Mouse (Mus musculus) forebrain, embryonic 14.5 days (tissue): ENCODE results near the gene Itgb6. TPM values are rescaled to one million over a fixed set of nuclear protein-coding genes. Genes with fewer than 3 reads are reported as not detected.

ENCODE experiments used
- ATAC-seq: fragments of 200-750 bp; cut with Nextera tagmentation; 2 replicates; pipeline ENCODE4 v1.8.0; 2017; ENCODE audit warnings: mild to moderate bottlenecking, moderate library complexity
- DNase-seq: peaks from one replicate; pipeline ENCODE4 v3.0.0-alpha.2; 2015; ENCODE audit warnings: low spot score
- H3K27ac ChIP-seq: fragments of 300-500 bp; sonication (generic); 2 replicates; pipeline ENCODE4 v1.5.1; 2014; ENCODE audit warnings: low read depth, mild to moderate bottlenecking, control low read depth, low read length, moderate library complexity
- H3K27me3 ChIP-seq: fragments of 300-500 bp; sonication (generic); replicated peaks from 2 replicates; pipeline ENCODE4 v1.6.1; 2014; ENCODE audit warnings: low read length, control low read depth, mixed read lengths; ENCODE audit not compliant: control insufficient read depth, insufficient read depth
- H3K36me3 ChIP-seq: fragments of 300-500 bp; sonication (generic); 2 replicates; pipeline ENCODE4 v1.6.1; 2014; ENCODE audit warnings: low read length, control low read depth; ENCODE audit not compliant: control insufficient read depth, insufficient read depth
- H3K4me1 ChIP-seq: fragments of 300-500 bp; sonication (generic); 2 replicates; pipeline ENCODE4 v1.6.1; 2014; ENCODE audit warnings: antibody characterized with exemption, low read length, control low read depth; ENCODE audit not compliant: control insufficient read depth, insufficient read depth
- H3K4me2 ChIP-seq: fragments of 300-500 bp; sonication (generic); 2 replicates; pipeline ENCODE4 v1.6.1; 2014; ENCODE audit warnings: mild to moderate bottlenecking, control low read depth, low read length
- H3K4me3 ChIP-seq: fragments of 300-500 bp; sonication (generic); 2 replicates; pipeline ENCODE4 v1.5.1; 2014; ENCODE audit warnings: low read depth, low read length, control low read depth
- H3K9ac ChIP-seq: fragments of 300-500 bp; sonication (generic); 2 replicates; pipeline ENCODE4 v1.6.1; 2014; ENCODE audit warnings: mild to moderate bottlenecking, low read length, control low read depth, moderate library complexity
- H3K9me3 ChIP-seq: fragments of 300-500 bp; sonication (generic); replicated peaks from 2 replicates; pipeline ENCODE4 v1.6.1; 2016; ENCODE audit warnings: low read length, control low read depth, mixed read lengths; ENCODE audit not compliant: control insufficient read depth
- WGBS: fragments of 180-500 bp; shearing (Covaris S2); extraction: QIAGEN DNeasy Blood & Tissue Kit; methylation state at CpG from one replicate; pipeline ENCODE4 v1.1.7; 2014; 5-methylcytosine and 5-hydroxymethylcytosine counted together
- polyA plus RNA-seq: library from polyadenylated mRNA; unstranded; fragments of >200 nt; fragmentation: Nextera tagmentation; extraction: Ambion mirVana; gene quantifications from 2 replicates; pipeline ENCODE4 v1.2.1, GENCODE M21; 2014

Itgb6 gene
- polyA plus RNA-seq, 1 experiment from 2014 or later = 0.09 TPM

GRCm38 (mm10) chr2:60739389-60740137 is 17.1 kb upstream of the Itgb6 start:
- Histone ChIP-seq H3K9ac (no peak overlapping the region), H3K9me3 (no peaks in the 10 kb centered on the region), H3K27me3 (no peaks in the 10 kb centered on the region), H3K4me2 (no peak overlapping the region), H3K4me3 (no peak overlapping the region), H3K36me3 (no peaks in the 10 kb centered on the region), H3K27ac (no peak overlapping the region), H3K4me1 (no peaks in the 10 kb centered on the region)
- ATAC-seq (no peak), DNase-seq (no peak)
- WGBS = 85% methylated on average over 10 of the region's 10 CpGs

- Histone ChIP-seq H3K4me3 (no peak overlapping the region), H3K9me3 (no peaks in the 10 kb centered on the region)
These were observed 8.5 kb upstream of the Itgb6 start for GRCm38 (mm10) chr2:60730929-60731328.

DNA sequence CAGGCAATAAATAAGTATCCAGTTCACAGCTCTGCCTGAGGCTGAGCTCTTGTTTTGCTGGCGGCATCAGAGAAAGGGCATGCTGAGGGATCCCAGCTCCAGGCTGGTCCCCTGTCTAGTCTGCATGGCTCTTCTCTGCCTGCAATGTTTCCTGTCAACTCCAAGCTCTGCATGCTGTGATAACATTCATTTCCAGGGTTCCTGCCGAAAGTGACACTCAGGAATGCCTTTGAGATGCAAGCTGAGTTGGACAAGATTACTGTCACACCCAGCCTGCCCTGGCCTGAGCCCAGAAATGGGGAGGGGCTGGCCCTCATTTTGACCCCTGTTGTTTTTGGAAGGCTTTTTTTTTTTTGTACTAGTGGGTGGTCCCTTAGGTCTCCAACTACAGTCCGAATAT is 7.6 kb upstream of the Itgb6 start:
- Histone ChIP-seq H3K27ac (no peak overlapping the region), H3K36me3 (no peaks in the 10 kb centered on the region), H3K27me3 (0 out of 2 replicates have a peak, but pooled peaks cover 2% of the 10 kb centered on the region), H3K9me3 (no peaks in the 10 kb centered on the region), H3K4me1 (no peaks in the 10 kb centered on the region), H3K4me3 (no peak overlapping the region), H3K4me2 (no peak overlapping the region), H3K9ac (no peak overlapping the region)
- DNase-seq (no peak), ATAC-seq (no peak)
- WGBS = 15% methylated on average over 3 of the region's 3 CpGs

More at GRCm38 (mm10) chr2:60730929-60731328, 8.5 kb upstream of the Itgb6 start:
- Histone ChIP-seq H3K36me3 (no peaks in the 10 kb centered on the region), H3K4me1 (no peaks in the 10 kb centered on the region), H3K27ac (no peak overlapping the region), H3K4me2 (no peak overlapping the region), H3K27me3 (0 out of 2 replicates have a peak, but pooled peaks cover 2% of the 10 kb centered on the region), H3K9ac (no peak overlapping the region)
- DNase-seq = no peak
- 52% methylated on average over 6 of the region's 6 CpGs for WGBS
- no peak for ATAC-seq

DNA sequence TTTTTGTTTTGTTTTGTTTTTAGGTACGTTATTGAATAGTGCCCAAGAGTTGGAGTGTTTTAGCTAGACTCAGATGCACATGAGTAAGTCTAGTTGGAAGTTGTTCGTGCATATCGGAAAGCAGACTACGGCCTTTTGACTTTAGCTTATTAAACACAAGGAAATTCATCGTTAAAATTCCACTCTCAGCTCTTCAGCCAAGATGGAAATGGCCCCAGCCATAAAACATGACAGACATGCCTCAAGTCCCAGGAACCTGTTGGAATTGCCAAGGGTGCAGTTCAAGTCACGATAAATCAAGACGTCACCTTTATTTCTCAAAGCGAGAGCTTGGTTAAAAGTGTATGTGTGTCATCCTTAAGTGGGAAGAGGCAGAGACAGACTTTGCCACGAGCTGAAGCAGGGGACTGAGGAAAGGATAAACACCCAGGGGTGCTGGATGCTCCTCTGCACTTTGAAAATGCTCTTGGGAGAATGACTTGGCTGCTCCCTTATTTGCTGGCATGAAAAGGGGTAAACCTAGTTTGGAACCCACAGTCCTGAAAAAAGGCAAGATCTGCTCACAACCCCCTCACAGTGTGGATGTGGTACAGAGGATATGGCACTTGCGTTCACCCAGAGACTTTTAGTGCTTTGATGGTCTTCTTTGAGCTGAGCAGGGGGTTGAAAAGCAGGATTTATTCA is 6.6 kb upstream of the Itgb6 start:
- Histone ChIP-seq H3K4me1 (no peaks in the 10 kb centered on the region), H3K36me3 (no peaks in the 10 kb centered on the region), H3K27me3 (0 out of 2 replicates have a peak, but pooled peaks cover 2% of the 10 kb centered on the region), H3K4me2 (no peak overlapping the region), H3K9ac (no peak overlapping the region), H3K9me3 (no peaks in the 10 kb centered on the region), H3K27ac (no peak overlapping the region), H3K4me3 (no peak overlapping the region)
- 70% methylated on average over 10 of the region's 10 CpGs for WGBS
- no peak for DNase-seq
- no peak for ATAC-seq

DNA sequence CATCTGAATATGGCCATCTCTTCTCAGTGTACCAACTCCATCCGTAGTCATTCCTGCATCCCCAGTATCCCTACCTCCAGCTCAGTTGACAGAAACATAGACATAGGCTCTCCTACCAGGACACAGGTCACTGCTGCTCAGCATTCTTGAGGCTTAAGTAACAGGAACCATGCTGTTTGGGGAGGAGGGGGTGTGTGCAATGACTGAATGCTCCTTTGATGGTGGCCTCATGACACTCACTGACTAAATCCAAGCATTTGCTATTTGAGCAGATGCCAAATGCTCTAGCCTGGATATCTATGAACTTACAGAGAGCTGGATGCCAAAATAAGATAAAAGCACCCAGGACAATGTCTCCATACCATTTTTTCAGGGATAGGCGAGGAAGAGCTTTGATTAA is 2.2 kb upstream of the Itgb6 start:
- H3K9me3 ChIP-seq = no peaks in the 10 kb centered on the region
- H3K27me3 ChIP-seq = 0 out of 2 replicates have a peak, but pooled peaks cover under 1% of the 10 kb centered on the region
- H3K36me3 ChIP-seq = no peaks in the 10 kb centered on the region
- H3K4me3 ChIP-seq = no peak overlapping the region
- H3K4me1 ChIP-seq = no peaks in the 10 kb centered on the region
- 81% methylated on average over 2 of the region's 2 CpGs for WGBS
- H3K4me2 ChIP-seq = no peak overlapping the region
- ATAC-seq (no peak), DNase-seq (no peak)
- H3K27ac ChIP-seq = no peak overlapping the region
- H3K9ac ChIP-seq = no peak overlapping the region

- H3K9me3 ChIP-seq = no peaks in the 10 kb centered on the region
- no peak overlapping the region for H3K27ac ChIP-seq
- 0 out of 2 replicates have a peak, but pooled peaks cover 4% of the 10 kb centered on the region for H3K27me3 ChIP-seq
- H3K4me3 ChIP-seq = no peak overlapping the region
- H3K36me3 ChIP-seq = no peaks in the 10 kb centered on the region
- no peaks in the 10 kb centered on the region for H3K4me1 ChIP-seq
- H3K9ac ChIP-seq = no peak overlapping the region
- ATAC-seq (peak; percentile 27; the same call in 1 of the 2 replicates), DNase-seq (no peak)
- no peak overlapping the region for H3K4me2 ChIP-seq
- WGBS = 91% methylated on average over 3 of the region's 3 CpGs
These were observed 524 bp upstream of the Itgb6 start for GRCm38 (mm10) chr2:60722967-60723366.

GRCm38 (mm10) chr2:60720906-60721305 is 1.5 kb downstream of the Itgb6 start:
- DNase-seq (peak; percentile 59), ATAC-seq (no peak)
- Histone ChIP-seq H3K27ac (no peak overlapping the region), H3K27me3 (0 out of 2 replicates have a peak, but pooled peaks cover 9% of the 10 kb centered on the region), H3K9me3 (no peaks in the 10 kb centered on the region), H3K4me2 (no peak overlapping the region), H3K4me3 (no peak overlapping the region), H3K4me1 (no peaks in the 10 kb centered on the region), H3K36me3 (no peaks in the 10 kb centered on the region), H3K9ac (no peak overlapping the region)
- WGBS = 27% methylated on average over 5 of the region's 5 CpGs

DNA sequence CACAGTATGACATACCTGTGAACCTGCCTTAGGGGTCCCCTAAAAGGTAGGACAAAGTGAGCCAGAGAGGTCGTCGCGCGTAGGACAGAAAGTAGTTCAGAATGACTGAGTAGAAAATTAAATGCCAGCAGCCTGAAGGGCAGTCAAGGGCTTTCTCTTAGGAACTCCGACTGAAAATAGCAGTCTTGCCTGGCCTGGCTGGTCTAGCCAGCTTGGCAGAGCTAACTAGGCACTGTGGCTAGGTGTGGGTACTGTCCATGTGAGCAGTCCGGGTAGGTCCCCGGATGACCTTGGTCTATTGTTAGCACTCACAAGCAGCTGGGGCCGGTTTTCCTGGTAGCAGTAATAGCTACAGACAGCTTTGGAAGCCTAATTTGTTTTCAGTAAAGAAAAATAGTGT is 2.2 kb downstream of the Itgb6 start:
- ATAC-seq (no peak), DNase-seq (no peak)

GRCm38 (mm10) chr2:60717348-60717747 is 5.1 kb downstream of the Itgb6 start:
- H3K36me3 ChIP-seq = no peaks in the 10 kb centered on the region
- no peak overlapping the region for H3K4me3 ChIP-seq
- H3K9me3 ChIP-seq = no peaks in the 10 kb centered on the region
- 0 out of 2 replicates have a peak, but pooled peaks cover 9% of the 10 kb centered on the region for H3K27me3 ChIP-seq
- ATAC-seq (no peak), DNase-seq (peak; percentile 36)
- no peak overlapping the region for H3K4me2 ChIP-seq
- no peak overlapping the region for H3K27ac ChIP-seq
- WGBS = 75% methylated on average over 13 of the region's 13 CpGs
- no peak overlapping the region for H3K9ac ChIP-seq
- peaks cover 20% of the 10 kb centered on the region for H3K4me1 ChIP-seq

More for the DNA sequence above, 2.2 kb downstream of the Itgb6 start:
- Histone ChIP-seq H3K4me3 (no peak overlapping the region), H3K4me2 (no peak overlapping the region), H3K36me3 (no peaks in the 10 kb centered on the region), H3K27ac (no peak overlapping the region), H3K4me1 (peaks cover under 1% of the 10 kb centered on the region; the same call in 1 of the 2 replicates), H3K27me3 (0 out of 2 replicates have a peak, but pooled peaks cover 9% of the 10 kb centered on the region), H3K9me3 (no peaks in the 10 kb centered on the region), H3K9ac (no peak overlapping the region)
- 78% methylated on average over 8 of the region's 8 CpGs for WGBS
